8 mouse cellular contexts compared by ENCODE assay signal in genomic region chr13:31801703-31802305, GRCm38 (mm10). TPM values are rescaled to one million over a fixed set of nuclear protein-coding genes. Genes with fewer than 3 reads are reported as not detected.
A peak's percentile ranks its signal among the peaks of the same experiment; 100 is the strongest.
DNase-seq lines count a peak whose midpoint lies in the region; ATAC-seq lines count a peak whose summit lies in the region.

No protein-coding gene starts in this region.

- ATAC-seq in heart, embryonic 14.5 days (ENCODE audit: insufficient number of reproducible peaks, insufficient read depth, low FRiP score, low read depth) = no peak
- no peak for ATAC-seq in embryonic facial prominence, embryonic 12.5 days (ENCODE audit: insufficient number of reproducible peaks, insufficient read depth, low FRiP score, low TSS enrichment)
- no peak for ATAC-seq in intestine, embryonic 14.5 days (replicated peaks; ENCODE audit: low FRiP score, low TSS enrichment, low read depth)
- peak; percentile 32 for ATAC-seq in midbrain, embryonic 15.5 days (replicated peaks)

- H3K27ac ChIP-seq in heart, embryonic 14.5 days (replicated peaks in 1 of 2; ENCODE audit: control insufficient read depth in 1 of 2, insufficient read depth in 1 of 2, low read depth in 2 of 2, low read length in 2 of 2) = no peak overlapping the region
- no peak overlapping the region for H3K27ac ChIP-seq in embryonic facial prominence, embryonic 12.5 days
- H3K27ac ChIP-seq in intestine, embryonic 14.5 days (ENCODE audit: low read depth) = no peak overlapping the region
- no peak overlapping the region for H3K27ac ChIP-seq in midbrain, embryonic 15.5 days

- intact Hi-C loops in heart, postnatal 25 days (cut with DNase I) = loop anchor here (1.0 to 10.0 kb wide), 8 partner anchors 155 to 879 kb away; no protein-coding TSS in a partner anchor

- peaks cover 70% of the 10 kb centered on the region for H3K27me3 ChIP-seq in heart, embryonic 14.5 days (ENCODE audit: control insufficient read depth, insufficient read depth, low read length)
- H3K27me3 ChIP-seq in embryonic facial prominence, embryonic 12.5 days = peaks cover 74% of the 10 kb centered on the region
- H3K27me3 ChIP-seq in intestine, embryonic 14.5 days (replicated peaks; ENCODE audit: control insufficient read depth, insufficient read depth, low read length) = peaks cover 93% of the 10 kb centered on the region
- H3K27me3 ChIP-seq in midbrain, embryonic 15.5 days (replicated peaks) = peaks cover 88% of the 10 kb centered on the region

- no peaks in the 10 kb centered on the region for H3K36me3 ChIP-seq in heart, embryonic 14.5 days (ENCODE audit: control insufficient read depth, insufficient read depth, low read length)
- no peaks in the 10 kb centered on the region for H3K36me3 ChIP-seq in embryonic facial prominence, embryonic 12.5 days
- no peaks in the 10 kb centered on the region for H3K36me3 ChIP-seq in intestine, embryonic 14.5 days (ENCODE audit: control insufficient read depth, insufficient read depth, low read length)
- no peaks in the 10 kb centered on the region for H3K36me3 ChIP-seq in midbrain, embryonic 15.5 days (replicated peaks)

- no peak overlapping the region; the same call in 1 of the 2 replicates for H3K9ac ChIP-seq in heart, embryonic 14.5 days (ENCODE audit: low read length)
- peak overlapping the region; percentile 50 for H3K9ac ChIP-seq in embryonic facial prominence, embryonic 12.5 days
- H3K9ac ChIP-seq in intestine, embryonic 14.5 days (ENCODE audit: low read length) = no peak overlapping the region
- no peak overlapping the region for H3K9ac ChIP-seq in midbrain, embryonic 15.5 days

- peak overlapping the region; percentile 32 to 38 for H3K4me3 ChIP-seq in heart, embryonic 14.5 days (ENCODE audit: control insufficient read depth in 1 of 2, insufficient read depth in 1 of 2, low read depth in 1 of 2, low read length in 2 of 2)
- H3K4me3 ChIP-seq in embryonic facial prominence, embryonic 12.5 days = peak overlapping the region; percentile 35
- 0 out of 2 replicates have a peak overlapping the region, but pooled peaks have one; percentile 30 for H3K4me3 ChIP-seq in intestine, embryonic 14.5 days (ENCODE audit: low read depth, low read length)
- H3K4me3 ChIP-seq in midbrain, embryonic 15.5 days = peak overlapping the region; percentile 32

- no peak for DNase-seq in heart, postnatal 25 days (ENCODE audit: low spot score)
- DNase-seq in intestine, embryonic 14.5 days (ENCODE audit: low spot score) = no peak
- DNase-seq in adrenal gland, adult (ENCODE audit: inconsistent age in 2 of 2, low spot score in 1 of 2) = no peak
- DNase-seq in retina, postnatal 1 day = no peak
- no peak for DNase-seq in lung, postnatal 10 days

- peak overlapping the region; percentile 76 for H3K4me2 ChIP-seq in heart, embryonic 14.5 days (ENCODE audit: low read length)
- H3K4me2 ChIP-seq in embryonic facial prominence, embryonic 12.5 days (replicated peaks) = peak overlapping the region; percentile 67
- H3K4me2 ChIP-seq in intestine, embryonic 14.5 days (ENCODE audit: low read length) = peak overlapping the region; percentile 48
- peak overlapping the region; percentile 64 for H3K4me2 ChIP-seq in midbrain, embryonic 15.5 days

- 4% methylated on average over 25 of the region's 25 CpGs for WGBS in heart, embryonic 14.5 days
- WGBS in embryonic facial prominence, embryonic 12.5 days = 4% methylated on average over 25 of the region's 25 CpGs
- WGBS in intestine, embryonic 14.5 days = 3% methylated on average over 24 of the region's 25 CpGs
- WGBS in midbrain, embryonic 15.5 days = 3% methylated on average over 25 of the region's 25 CpGs

- H3K9me3 ChIP-seq in heart, embryonic 14.5 days (ENCODE audit: control insufficient read depth, low read length) = no peaks in the 10 kb centered on the region
- H3K9me3 ChIP-seq in embryonic facial prominence, embryonic 12.5 days = no peaks in the 10 kb centered on the region
- no peaks in the 10 kb centered on the region for H3K9me3 ChIP-seq in intestine, embryonic 14.5 days (ENCODE audit: control insufficient read depth, low read length)
- no peaks in the 10 kb centered on the region for H3K9me3 ChIP-seq in midbrain, embryonic 15.5 days

- H3K4me1 ChIP-seq in heart, embryonic 14.5 days (ENCODE audit: control insufficient read depth in 2 of 2, insufficient read depth in 2 of 2, low read length in 2 of 2) = peaks cover 20 to 23% of the 10 kb centered on the region in 2 experiments
- peaks cover 22% of the 10 kb centered on the region for H3K4me1 ChIP-seq in embryonic facial prominence, embryonic 12.5 days
- 0 out of 2 replicates have a peak, but pooled peaks cover 18% of the 10 kb centered on the region for H3K4me1 ChIP-seq in intestine, embryonic 14.5 days (replicated peaks; ENCODE audit: control insufficient read depth, insufficient read depth, low read length)
- peaks cover 27% of the 10 kb centered on the region for H3K4me1 ChIP-seq in midbrain, embryonic 15.5 days

RNA-seq across cellular contexts. Expression of gene Foxc1, which starts 4.6 kb away (rescaled TPM):
- polyA plus RNA-seq in heart, embryonic 14.5 days (2014; fragmentation: Nextera tagmentation; extraction: Ambion mirVana) = 4.3 and 5.0 TPM in 2 replicates
- total RNA-seq in heart, postnatal 25 days (2021) = 1 to 10 TPM; 5.1 to 5.8 TPM
- polyA plus RNA-seq in embryonic facial prominence, embryonic 12.5 days (2016; fragmentation: Nextera tagmentation; extraction: Ambion mirVana) = 10.4 and 11.6 TPM in 2 replicates
- polyA plus RNA-seq in intestine, embryonic 14.5 days (2014; fragmentation: Nextera tagmentation; extraction: Ambion mirVana) = 0.17 and 0.18 TPM in 2 replicates
- polyA plus RNA-seq in midbrain, embryonic 15.5 days (2015; fragmentation: Nextera tagmentation; extraction: Ambion mirVana) = 1.6 and 1.7 TPM in 2 replicates
